Mouse (Mus musculus): ENCODE data around the gene Ugt1a7c.

DNA sequence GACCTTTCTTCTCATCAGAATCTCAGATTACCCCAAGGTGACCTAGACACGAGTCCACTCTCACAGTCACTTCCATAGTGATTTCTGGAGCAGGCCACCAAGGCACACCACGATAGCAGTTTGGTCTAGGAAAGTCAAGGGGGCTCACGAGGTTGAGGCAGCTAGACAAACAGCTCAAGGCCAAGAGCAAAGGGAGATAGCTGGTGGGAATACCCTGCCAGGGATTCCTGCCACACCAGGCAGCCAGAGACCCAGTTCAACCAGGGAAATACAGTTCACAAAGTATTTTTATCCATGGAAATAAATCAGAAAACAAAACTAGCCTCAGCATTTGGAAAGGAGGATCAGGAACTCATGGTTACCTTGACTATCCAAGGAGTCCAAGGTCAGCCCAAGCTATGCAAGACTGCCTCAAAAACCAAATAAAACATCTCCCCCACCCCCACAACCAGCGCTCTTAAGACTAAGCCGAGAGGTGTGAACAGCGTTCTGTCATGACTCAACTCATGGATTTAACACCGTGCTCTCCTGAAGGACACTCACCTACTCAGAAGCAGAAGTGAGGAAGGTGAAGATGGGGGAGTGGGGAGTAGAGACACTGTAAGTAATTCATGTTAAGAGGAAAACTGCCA, 169.5 kb downstream of the Ugt1a7c start:
- no peak for TF ChIP-seq CTCF (IDR thresholded peaks at IDR 0.05)
- TF ChIP-seq EP300 (IDR thresholded peaks at IDR 0.05), result no peak

Measured in lung, postnatal 0 days (tissue).